Mouse (Mus musculus): ENCODE data around the gene Lig1. TPM values are rescaled to one million over a fixed set of nuclear protein-coding genes. Genes with fewer than 3 reads are reported as not detected.

Gene Lig1
- 11.9 TPM in 2 replicates for total RNA-seq (2014; rRNA removed)
- polyA plus RNA-seq (2015; fragmentation: Nextera tagmentation; extraction: Ambion mirVana) = 41.7 and 45.4 TPM in 2 replicates

DNA sequence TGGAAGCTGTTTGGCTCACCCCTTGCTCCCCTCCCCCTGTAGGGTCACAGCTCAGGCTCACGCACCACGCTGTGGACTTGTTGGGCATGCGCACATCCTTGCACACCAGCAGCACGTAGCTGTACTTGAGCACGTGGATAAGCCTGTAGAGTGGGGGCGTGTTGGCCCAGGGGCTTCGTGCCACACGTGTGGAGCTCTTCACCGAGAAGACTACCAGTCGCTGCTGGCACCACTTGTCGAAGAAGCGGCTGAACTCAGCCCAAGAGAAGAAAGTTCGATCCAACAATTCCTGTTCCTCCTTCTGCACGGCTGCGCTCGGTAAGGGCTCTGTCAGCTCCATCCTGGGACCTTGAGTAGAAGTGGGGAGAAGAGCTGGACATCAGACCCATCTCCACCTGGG lies at the start of gene Lig1:
TSS of gene Lig1 (plus strand) at position 203 of the 400 bp plus-strand sequence.
- Histone ChIP-seq H3K9me3 (ENCODE audit: low read length) (no peaks in the 10 kb centered on the region), H3K36me3 (ENCODE audit: insufficient read depth, low read length) (no peaks in the 10 kb centered on the region; the same call in none of the 2 replicates), H3K27me3 (ENCODE audit: insufficient read depth, low read length) (no peaks in the 10 kb centered on the region), H3K4me1 (ENCODE audit: insufficient read depth, low read length) (no peaks in the 10 kb centered on the region), H3K9ac (replicated peaks; ENCODE audit: low read length) (peak within 1 kb of the TSS; percentile 70), H3K4me2 (ENCODE audit: low read depth, low read length) (peak within 1 kb of the TSS; percentile 80), H3K27ac (peak within 1 kb of the TSS; percentile 72), H3K4me3 (ENCODE audit: low read length) (peak within 1 kb of the TSS; percentile 43)
- ATAC-seq (no peak), DNase-seq (ENCODE audit: low spot score) (no peak)
- TF ChIP-seq CTCF (IDR thresholded peaks at IDR 0.05; ENCODE audit: low read depth) = no peak
- 98% methylated on average over 16 of the region's 16 CpGs for WGBS

- Histone ChIP-seq H3K27me3 (ENCODE audit: insufficient read depth, low read length) (no peaks in the 10 kb centered on the region), H3K9me3 (ENCODE audit: low read length) (no peaks in the 10 kb centered on the region), H3K36me3 (ENCODE audit: insufficient read depth, low read length) (no peaks in the 10 kb centered on the region), H3K4me1 (ENCODE audit: insufficient read depth, low read length) (no peaks in the 10 kb centered on the region), H3K4me3 (ENCODE audit: low read length) (no peak overlapping the region), H3K27ac (no peak overlapping the region), H3K4me2 (ENCODE audit: low read depth, low read length) (no peak overlapping the region), H3K9ac (replicated peaks; ENCODE audit: low read length) (no peak overlapping the region)
- no peak for TF ChIP-seq CTCF (IDR thresholded peaks at IDR 0.05; ENCODE audit: low read depth)
- ATAC-seq (0 out of 2 replicates have a peak, but pooled peaks have one; percentile 31), DNase-seq (ENCODE audit: low spot score) (no peak)
- 51% methylated on average over 50 of the region's 50 CpGs for WGBS
These were observed 16.1 kb upstream of the Lig1 start for GRCm38 (mm10) chr7:13260746-13261700.

DNA sequence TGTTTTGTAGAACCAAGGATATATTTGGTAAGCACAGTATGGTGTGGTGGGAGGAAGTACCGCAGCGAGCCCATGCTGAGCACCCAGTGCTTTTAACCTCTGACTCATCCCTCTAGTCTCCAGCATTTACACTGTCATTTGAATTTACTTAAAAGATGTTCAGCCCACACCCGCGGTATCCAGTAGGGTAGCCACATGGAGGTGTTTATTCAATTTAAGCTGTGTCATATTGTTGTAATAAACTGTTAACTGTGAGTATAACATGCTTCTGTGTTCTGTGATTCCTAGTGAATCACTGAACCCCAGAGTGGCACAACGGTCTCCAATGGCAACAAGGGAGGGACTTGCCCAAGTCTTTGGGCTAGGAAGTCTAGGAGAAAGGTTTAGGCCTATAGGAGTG lies 13.2 kb upstream of the Lig1 start:
- 83% methylated on average over 5 of the region's 5 CpGs for WGBS
- H3K4me1 ChIP-seq (ENCODE audit: insufficient read depth, low read length) = no peaks in the 10 kb centered on the region
- ATAC-seq (no peak), DNase-seq (ENCODE audit: low spot score) (no peak)
- TF ChIP-seq CTCF (IDR thresholded peaks at IDR 0.05; ENCODE audit: low read depth) = no peak
- H3K27me3 ChIP-seq (ENCODE audit: insufficient read depth, low read length) = no peaks in the 10 kb centered on the region
- H3K4me3 ChIP-seq (ENCODE audit: low read length) = no peak overlapping the region
- no peak overlapping the region for H3K9ac ChIP-seq (replicated peaks; ENCODE audit: low read length)
- no peaks in the 10 kb centered on the region for H3K9me3 ChIP-seq (ENCODE audit: low read length)
- no peaks in the 10 kb centered on the region for H3K36me3 ChIP-seq (ENCODE audit: insufficient read depth, low read length)
- H3K4me2 ChIP-seq (ENCODE audit: low read depth, low read length) = no peak overlapping the region
- no peak overlapping the region for H3K27ac ChIP-seq

- WGBS = 34% methylated on average over 2 of the region's 2 CpGs
- no peak overlapping the region for H3K27ac ChIP-seq
- H3K4me3 ChIP-seq (ENCODE audit: low read length) = no peak overlapping the region
- H3K4me1 ChIP-seq (ENCODE audit: insufficient read depth, low read length) = no peaks in the 10 kb centered on the region
- no peaks in the 10 kb centered on the region for H3K9me3 ChIP-seq (ENCODE audit: low read length)
- TF ChIP-seq CTCF (IDR thresholded peaks at IDR 0.05; ENCODE audit: low read depth) = no peak
- DNase-seq (ENCODE audit: low spot score) (peak; percentile 12), ATAC-seq (peak; percentile 36; the same call in 1 of the 2 replicates)
- H3K27me3 ChIP-seq (ENCODE audit: insufficient read depth, low read length) = no peaks in the 10 kb centered on the region
- no peak overlapping the region for H3K9ac ChIP-seq (replicated peaks; ENCODE audit: low read length)
- H3K36me3 ChIP-seq (ENCODE audit: insufficient read depth, low read length) = no peaks in the 10 kb centered on the region
- no peak overlapping the region for H3K4me2 ChIP-seq (ENCODE audit: low read depth, low read length)
These were observed 12.7 kb upstream of the Lig1 start for GRCm38 (mm10) chr7:13264396-13264795.

GRCm38 (mm10) chr7:13268749-13269260 lies 8.3 kb upstream of the Lig1 start:
- no peak overlapping the region for H3K4me3 ChIP-seq (ENCODE audit: low read length)
- ATAC-seq = no peak
- H3K27ac ChIP-seq = no peak overlapping the region
- WGBS = 88% methylated on average over 4 of the region's 4 CpGs
- H3K4me2 ChIP-seq (ENCODE audit: low read depth, low read length) = no peak overlapping the region
- TF ChIP-seq CTCF (IDR thresholded peaks at IDR 0.05; ENCODE audit: low read depth) = no peak
- no peaks in the 10 kb centered on the region for H3K4me1 ChIP-seq (ENCODE audit: insufficient read depth, low read length)
- no peaks in the 10 kb centered on the region for H3K36me3 ChIP-seq (ENCODE audit: insufficient read depth, low read length)
- H3K9me3 ChIP-seq (ENCODE audit: low read length) = no peaks in the 10 kb centered on the region
- no peaks in the 10 kb centered on the region for H3K27me3 ChIP-seq (ENCODE audit: insufficient read depth, low read length)
- no peak overlapping the region for H3K9ac ChIP-seq (replicated peaks; ENCODE audit: low read length)
- DNase-seq (ENCODE audit: low spot score) = no peak

- no peaks in the 10 kb centered on the region for H3K36me3 ChIP-seq (ENCODE audit: insufficient read depth, low read length)
- H3K4me2 ChIP-seq (ENCODE audit: low read depth, low read length) = no peak overlapping the region
- no peak for DNase-seq (ENCODE audit: low spot score)
- H3K4me1 ChIP-seq (ENCODE audit: insufficient read depth, low read length) = no peaks in the 10 kb centered on the region
- H3K27ac ChIP-seq = no peak overlapping the region
- H3K4me3 ChIP-seq (ENCODE audit: low read length) = no peak overlapping the region
- TF ChIP-seq CTCF (IDR thresholded peaks at IDR 0.05; ENCODE audit: low read depth) = no peak
- no peak overlapping the region for H3K9ac ChIP-seq (replicated peaks; ENCODE audit: low read length)
- no peak for ATAC-seq
- no peaks in the 10 kb centered on the region for H3K27me3 ChIP-seq (ENCODE audit: insufficient read depth, low read length)
- WGBS = 72% methylated on average over 11 of the region's 11 CpGs
- no peaks in the 10 kb centered on the region for H3K9me3 ChIP-seq (ENCODE audit: low read length)
These were observed 7.7 kb upstream of the Lig1 start for GRCm38 (mm10) chr7:13269394-13269793.
